Mouse (Mus musculus) lung, postnatal 10 days (tissue): Measurements from ENCODE around the gene Olfr1246.
"Not testable (repeated sequence)": the region's sequence is repeated elsewhere in the genome, so short reads cannot be mapped to it uniquely, and the experiment has no call there.

ENCODE experiments used
- DNase-seq: peaks from one replicate; pipeline ENCODE4 v3.0.0; 2021

Olfr1246 gene

GRCm38 (mm10) chr2:89593057-89593456 is at the start of gene Olfr1246:
Gene Olfr1246 (minus strand): TSS chr2:89593157.
- no peak for DNase-seq

- no peak for DNase-seq
Measured at GRCm38 (mm10) chr2:89634883-89635282, 41.9 kb upstream of the Olfr1246 start, which contains the start of gene Olfr1249. Gene Olfr1249 (minus strand): TSS chr2:89634983.

GRCm38 (mm10) chr2:89618145-89618544 is 25.2 kb upstream of the Olfr1246 start, which contains the start of gene Olfr1248:
Gene Olfr1248 (minus strand): TSS chr2:89618245.
- DNase-seq = not testable (repeated sequence)

- DNase-seq = no peak
Measured at GRCm38 (mm10) chr2:89614030-89614429, 21.1 kb upstream of the Olfr1246 start, which contains the start of gene Olfr1247. Gene Olfr1247 (minus strand): TSS chr2:89614130.

- DNase-seq = no peak
Measured at GRCm38 (mm10) chr2:89578347-89578746, 14.6 kb downstream of the Olfr1246 start, which contains the start of gene Olfr1245. Gene Olfr1245 (minus strand): TSS chr2:89578447.

GRCm38 (mm10) chr2:89562706-89563105 is 30.3 kb downstream of the Olfr1246 start:
- not testable (repeated sequence) for DNase-seq

GRCm38 (mm10) chr2:89544516-89544915 is 48.4 kb downstream of the Olfr1246 start:
- no peak for DNase-seq

- no peak for DNase-seq
Measured at GRCm38 (mm10) chr2:89539923-89540322, 53.0 kb downstream of the Olfr1246 start.
